Mouse (Mus musculus): Measurements from ENCODE around the gene Slc12a6.

Gene Slc12a6

GRCm38 (mm10) chr2:112265448-112266241, at the start of gene Slc12a6:
Slc12a6 (plus strand) TSS chr2:112265825.
- peak; percentile 95 to 98 for DNase-seq (ENCODE audit: low spot score in 2 of 2)

DNA sequence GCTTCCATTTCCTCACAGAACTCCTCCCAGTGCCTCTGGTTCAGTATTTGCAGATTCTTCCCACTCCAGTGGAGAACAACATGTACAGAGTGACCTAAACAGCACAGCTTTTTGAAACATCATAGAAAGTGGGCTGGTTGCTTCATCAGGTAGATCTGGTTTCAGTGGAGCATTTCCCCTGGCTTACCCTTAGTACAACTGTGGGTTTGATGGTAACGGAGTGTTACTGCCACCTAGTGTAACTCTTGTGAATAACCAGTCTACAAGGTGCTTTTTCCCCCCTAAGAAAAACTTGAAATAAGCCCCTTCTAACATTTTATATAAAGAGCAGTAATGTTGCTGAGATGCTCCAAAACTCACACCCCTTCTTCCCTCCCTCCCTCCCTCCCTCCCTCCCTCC, 49.6 kb upstream of the Slc12a6 start:
- no peak for DNase-seq (ENCODE audit: low spot score in 2 of 2)

DNA sequence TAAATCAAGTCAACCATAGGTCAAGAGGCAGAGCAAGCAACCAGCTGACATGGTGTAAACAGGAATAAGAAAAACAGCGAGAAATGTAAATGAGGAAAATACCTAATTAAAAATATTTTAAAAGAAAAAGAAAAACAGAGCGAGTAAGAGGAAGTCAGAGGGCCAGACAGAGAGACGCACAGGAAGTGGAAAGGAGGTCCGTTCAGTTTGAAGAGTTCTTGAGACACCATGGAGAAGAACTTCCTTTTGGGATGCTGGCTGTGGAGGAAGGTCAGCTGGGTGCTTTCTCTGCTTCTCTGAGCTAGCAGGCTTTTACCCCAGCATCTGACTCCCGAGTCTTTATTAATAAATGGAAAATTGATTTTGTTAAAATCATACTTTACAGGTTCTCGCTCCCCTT, 48.0 kb upstream of the Slc12a6 start:
- no peak for DNase-seq (ENCODE audit: low spot score in 2 of 2)

DNA sequence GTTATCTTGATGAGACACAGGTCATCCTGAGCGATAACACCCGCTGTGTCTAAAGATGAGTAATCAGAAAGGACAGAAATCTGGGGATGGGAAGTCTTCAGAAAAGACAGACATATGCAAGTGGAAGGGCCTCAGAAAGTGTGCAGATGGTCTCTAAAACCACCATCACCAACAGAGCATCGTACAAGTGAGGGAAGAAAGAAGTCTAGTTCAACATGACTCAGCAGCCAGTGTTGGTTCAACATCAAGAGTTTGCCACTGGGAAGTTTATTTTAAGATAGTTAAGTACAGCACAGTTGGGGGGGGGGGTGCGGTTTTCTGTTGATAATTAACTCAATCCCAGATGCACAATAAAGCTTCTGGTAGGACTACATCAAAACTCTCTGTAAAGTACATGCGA, 44.7 kb upstream of the Slc12a6 start:
- no peak for DNase-seq (ENCODE audit: low spot score in 2 of 2)

DNA sequence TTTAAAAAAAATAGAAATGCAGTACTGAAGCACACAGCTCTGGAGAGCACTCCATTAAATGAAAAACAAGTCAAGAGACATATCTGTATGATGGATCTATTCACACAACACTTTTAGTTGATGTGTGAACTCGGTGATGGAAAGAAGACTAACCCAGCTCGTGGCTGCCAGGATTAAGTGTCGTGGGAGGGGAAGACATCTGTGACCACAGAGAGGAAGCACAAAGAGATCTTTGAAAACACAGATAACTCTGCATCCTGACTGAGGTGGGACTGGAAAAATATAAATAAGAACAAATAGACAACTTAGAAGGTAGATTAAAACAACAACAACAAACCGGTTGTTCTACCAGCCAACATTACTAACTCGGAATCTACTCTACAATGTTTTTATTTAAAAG, 43.0 kb upstream of the Slc12a6 start:
- no peak for DNase-seq (ENCODE audit: low spot score in 2 of 2)

DNA sequence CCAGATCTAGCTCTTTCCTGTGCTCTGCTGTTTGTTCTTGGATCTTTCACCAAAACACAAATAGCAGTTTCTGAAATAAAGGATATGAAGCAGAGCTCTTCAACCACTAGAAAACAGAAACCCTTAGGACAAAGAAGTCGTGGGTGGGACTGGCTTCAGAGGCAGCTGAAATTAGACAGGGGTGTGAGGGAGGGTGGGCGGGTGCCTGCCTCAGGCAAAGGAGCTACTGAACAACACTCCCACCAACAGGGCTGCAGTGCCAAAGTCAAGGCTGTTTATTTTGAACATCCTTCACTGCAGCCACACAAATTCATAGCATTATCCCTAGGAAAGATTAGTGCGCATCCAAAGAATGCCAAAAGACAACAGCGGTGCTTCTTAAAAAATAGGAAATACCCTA, 41.3 kb upstream of the Slc12a6 start:
- no peak for DNase-seq (ENCODE audit: low spot score in 2 of 2)

- no peak for DNase-seq (ENCODE audit: low spot score in 2 of 2)
These were observed 33.0 kb upstream of the Slc12a6 start for GRCm38 (mm10) chr2:112232623-112233022.

DNA sequence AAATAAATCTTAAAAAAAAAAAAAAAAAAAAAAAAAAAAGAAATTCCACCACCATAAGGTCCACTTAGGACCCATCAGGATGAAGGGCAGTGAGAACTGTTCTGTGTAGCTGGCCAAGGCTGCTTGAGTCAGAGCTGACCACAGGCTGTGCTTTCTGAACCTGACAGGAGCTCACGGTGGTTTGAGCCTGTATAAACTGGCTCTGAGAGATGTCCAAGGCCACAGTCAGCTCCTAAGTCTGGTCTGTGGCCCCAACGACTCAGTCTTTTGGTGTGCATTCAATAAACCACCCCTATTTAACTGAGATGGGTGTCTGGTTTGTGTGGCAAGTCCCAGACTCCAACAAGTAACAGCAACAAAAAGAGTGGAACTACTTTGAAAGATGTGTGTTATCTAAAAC, 29.0 kb upstream of the Slc12a6 start:
- no peak for DNase-seq (ENCODE audit: low spot score in 2 of 2)

DNA sequence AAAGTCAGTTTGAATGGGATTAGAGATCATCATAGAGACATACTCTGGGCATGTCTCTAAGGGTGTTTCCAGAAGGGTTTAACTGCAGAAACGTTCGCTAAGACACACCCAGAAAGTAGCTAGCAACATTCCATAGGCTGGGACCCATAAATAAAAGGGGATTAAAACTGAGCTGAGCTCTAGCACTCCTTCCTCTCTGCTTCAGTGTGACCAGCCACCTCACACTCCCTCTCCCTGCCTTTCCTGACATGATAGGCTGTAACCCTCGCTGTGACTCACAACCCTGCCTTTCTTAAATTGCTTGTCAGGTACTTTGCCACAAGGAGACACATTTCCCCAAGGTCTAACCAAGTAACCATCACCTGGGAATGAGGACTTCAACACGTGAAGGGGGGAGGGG, 27.6 kb upstream of the Slc12a6 start:
- no peak for DNase-seq (ENCODE audit: low spot score in 2 of 2)

DNA sequence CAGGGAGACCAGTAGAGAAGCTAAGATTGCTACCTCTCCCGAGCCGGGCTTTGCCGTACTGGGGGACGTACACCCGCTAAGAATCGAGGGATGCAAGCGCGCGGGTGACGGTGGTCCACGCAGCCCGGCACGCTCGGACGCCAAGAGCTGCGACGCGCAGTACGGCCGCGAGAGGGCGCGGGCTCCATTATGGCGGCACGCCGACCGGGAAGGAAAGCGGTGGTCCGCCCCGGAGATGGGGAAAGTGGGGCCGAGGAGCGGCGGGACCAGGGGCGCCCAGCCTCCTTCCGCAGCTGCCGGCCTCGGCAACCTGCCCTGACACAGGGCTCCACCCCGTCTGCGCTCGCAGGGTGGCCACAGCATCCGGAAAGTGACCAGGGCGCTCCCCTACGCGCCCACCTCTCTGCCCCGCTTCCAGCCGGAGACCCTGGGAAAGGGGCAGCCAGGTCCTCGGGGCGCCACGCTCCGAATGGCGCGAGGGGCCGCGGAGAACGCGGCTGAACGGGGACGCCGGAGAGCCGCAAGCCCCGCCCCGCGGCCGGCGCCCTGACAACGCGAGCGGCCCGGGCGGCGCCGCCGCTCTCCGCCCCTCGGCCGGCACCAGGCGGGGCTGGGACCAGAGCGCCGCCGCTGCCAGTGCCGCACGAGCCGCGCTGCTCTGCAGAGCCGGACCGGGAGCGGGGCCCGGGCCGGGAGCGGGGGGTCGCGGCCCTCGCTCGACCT, 26.3 kb upstream of the Slc12a6 start, which contains the start of gene Lpcat4:
Lpcat4 (plus strand) TSS at position 257 of the 723 bp plus-strand sequence.
- DNase-seq (ENCODE audit: low spot score in 2 of 2), result peak; percentile 84 to 96

DNA sequence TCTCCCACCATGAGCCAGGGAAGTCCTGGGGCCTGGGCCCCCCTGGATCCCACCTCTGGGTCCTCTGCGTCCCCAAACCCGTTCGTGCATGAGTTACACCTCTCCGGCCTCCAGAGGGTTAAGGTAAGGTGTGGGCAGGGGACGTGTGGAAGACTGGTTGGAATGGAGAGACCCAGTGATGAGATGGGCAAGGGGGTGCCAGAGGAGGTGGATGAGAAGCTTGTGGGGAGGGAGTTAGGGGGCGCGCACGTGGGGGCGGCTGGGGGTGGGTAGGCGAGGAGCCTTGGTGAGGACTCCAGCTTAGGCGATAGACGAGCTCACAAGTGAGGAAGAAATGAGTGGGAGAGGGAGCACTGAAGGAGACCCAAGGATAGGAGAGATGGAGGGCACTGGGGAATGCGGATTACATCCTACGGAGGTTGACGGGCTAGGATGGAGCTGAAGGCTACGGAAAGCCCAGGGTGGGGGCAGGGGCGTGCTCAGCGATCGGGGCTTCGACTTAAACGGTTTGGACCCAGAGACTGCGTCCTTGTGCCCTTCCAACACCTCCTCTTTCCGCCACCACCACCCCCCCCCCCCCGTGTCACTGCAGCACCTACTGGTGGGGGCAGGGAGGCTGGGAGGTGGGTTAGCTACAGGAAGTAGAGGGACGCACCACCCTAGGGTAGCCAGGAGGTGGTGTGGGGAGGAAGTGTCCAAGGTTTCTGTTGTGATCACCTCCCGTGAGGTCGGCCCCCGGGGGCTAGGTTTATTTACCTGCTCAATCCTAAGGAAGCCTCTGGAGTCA, 25.5 kb upstream of the Slc12a6 start:
- peak in 1 of 2 experiments; percentile 66 for DNase-seq (ENCODE audit: low spot score in 2 of 2)

DNA sequence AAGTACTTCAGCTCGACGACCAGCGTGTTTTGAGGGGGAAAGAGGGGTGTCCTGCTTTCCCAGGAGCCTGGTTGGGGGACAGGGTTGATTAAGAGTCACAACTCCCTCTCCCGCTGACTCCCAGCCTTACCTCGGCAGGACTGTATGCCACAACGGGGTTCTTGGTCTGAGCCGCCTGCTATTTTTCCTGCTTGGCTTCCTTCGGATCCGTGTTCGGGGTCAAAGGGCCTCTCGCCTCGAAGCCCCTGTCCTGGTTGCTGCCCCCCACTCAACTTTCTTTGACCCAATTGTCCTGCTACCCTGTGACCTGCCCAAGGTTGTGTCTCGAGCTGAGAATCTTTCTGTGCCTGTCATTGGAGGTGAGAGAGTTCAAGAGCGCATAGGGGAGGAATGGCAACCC, 23.8 kb upstream of the Slc12a6 start:
- DNase-seq (ENCODE audit: low spot score in 2 of 2), result peak in 1 of 2 experiments; percentile 63

- DNase-seq (ENCODE audit: low spot score in 2 of 2), result no peak
These were observed 20.3 kb upstream of the Slc12a6 start for GRCm38 (mm10) chr2:112245307-112245706.

DNA sequence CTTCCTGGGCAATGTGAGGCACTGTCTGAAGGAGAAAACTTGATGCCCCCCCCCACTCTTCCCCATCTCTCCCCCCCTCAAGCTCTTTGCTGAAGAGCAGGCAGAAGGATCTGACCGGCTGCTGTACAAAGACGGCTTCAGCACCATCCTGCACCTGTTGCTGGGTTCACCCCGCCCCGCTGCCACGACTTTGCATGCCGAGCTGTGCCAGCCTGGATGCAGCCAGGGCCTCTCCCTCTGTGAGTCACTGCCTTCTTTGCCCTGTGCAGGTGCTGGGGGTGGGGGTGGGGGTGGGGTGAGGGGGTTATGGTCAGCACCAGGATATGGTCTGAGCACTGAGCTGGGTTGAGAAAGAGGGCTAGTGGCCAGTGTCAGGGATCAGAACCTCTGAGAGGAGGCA, 19.4 kb upstream of the Slc12a6 start:
- DNase-seq (ENCODE audit: low spot score in 2 of 2), result no peak

GRCm38 (mm10) chr2:112247323-112247722, 18.3 kb upstream of the Slc12a6 start:
- DNase-seq (ENCODE audit: low spot score in 2 of 2), result no peak

DNA sequence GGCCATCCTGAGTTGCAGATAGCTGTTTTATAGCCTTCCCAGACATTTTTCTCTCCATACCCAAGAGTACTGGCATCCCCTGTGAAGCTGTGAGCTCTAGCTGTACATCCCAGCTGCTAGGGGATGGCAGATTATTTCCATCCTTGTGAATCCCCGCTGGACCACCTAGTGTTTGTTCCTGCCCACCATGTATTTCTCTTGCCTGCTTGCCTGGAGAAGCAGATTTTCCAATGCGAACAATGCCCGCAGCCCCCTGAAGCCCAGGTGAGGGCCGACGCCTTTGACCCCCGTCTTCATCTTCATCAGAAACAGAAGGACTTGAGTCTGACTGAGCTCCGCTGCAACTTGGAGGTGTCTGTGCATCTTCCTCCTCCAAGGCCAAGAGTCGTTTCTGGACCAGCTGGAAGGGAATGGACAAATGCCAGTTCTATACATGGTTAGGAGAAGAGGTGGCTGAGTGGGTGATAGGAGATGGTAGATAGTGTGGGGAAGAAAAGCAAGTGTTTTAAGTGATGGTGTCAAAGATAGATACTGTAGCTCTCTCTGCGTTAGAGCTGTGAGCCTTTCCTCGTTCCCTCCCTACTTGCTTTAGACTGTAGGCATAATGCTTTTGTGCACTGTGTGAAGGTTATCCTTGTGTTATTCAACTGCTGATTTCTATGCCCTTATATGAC, 15.7 kb upstream of the Slc12a6 start:
- DNase-seq (ENCODE audit: low spot score in 2 of 2), result no peak

DNA sequence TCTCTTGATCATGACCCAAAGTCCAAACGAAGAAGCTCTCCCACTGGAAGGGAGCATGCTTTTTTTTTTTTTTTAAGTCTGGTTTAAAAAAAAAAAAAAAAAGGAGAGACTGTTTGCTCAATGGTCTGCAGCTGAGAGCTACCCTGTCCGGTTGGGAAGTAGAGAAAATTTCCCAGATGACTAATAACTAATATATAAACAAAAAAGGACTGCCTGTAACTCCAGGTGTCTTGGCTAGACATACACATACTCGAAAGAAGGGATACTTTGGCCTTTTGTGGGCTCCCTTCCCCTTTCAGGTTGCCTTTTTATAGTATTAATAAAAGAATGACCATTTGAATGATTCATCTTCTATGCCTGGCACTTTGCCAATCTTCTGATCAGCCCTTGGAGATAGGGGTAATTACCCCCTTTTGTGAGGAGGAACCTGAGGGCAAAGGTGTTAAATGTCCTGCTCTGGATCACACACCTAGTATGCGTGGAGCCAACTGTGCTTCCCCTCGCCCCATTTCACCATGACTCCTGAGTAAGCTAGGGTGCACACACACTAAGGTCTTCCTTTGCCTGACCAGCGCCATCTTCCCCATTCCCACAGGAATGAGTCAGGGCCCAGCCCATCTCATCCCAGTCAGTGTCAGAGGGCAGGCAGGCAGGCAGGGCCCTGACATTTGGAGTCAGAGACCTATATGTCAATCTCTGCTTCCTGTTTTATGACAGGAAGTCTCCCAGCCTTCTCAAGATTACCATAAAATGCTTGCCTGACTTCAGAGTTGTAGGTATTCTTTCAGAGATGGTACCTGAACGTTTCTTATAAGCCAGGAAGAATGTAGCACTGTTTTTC, 10.7 kb upstream of the Slc12a6 start:
- DNase-seq (ENCODE audit: low spot score in 2 of 2), result no peak

- no peak for DNase-seq (ENCODE audit: low spot score in 2 of 2)
These were observed 6.2 kb upstream of the Slc12a6 start, which contains the start of gene Nutm1 for GRCm38 (mm10) chr2:112259241-112259962. Nutm1 (minus strand) TSS chr2:112259291.

DNA sequence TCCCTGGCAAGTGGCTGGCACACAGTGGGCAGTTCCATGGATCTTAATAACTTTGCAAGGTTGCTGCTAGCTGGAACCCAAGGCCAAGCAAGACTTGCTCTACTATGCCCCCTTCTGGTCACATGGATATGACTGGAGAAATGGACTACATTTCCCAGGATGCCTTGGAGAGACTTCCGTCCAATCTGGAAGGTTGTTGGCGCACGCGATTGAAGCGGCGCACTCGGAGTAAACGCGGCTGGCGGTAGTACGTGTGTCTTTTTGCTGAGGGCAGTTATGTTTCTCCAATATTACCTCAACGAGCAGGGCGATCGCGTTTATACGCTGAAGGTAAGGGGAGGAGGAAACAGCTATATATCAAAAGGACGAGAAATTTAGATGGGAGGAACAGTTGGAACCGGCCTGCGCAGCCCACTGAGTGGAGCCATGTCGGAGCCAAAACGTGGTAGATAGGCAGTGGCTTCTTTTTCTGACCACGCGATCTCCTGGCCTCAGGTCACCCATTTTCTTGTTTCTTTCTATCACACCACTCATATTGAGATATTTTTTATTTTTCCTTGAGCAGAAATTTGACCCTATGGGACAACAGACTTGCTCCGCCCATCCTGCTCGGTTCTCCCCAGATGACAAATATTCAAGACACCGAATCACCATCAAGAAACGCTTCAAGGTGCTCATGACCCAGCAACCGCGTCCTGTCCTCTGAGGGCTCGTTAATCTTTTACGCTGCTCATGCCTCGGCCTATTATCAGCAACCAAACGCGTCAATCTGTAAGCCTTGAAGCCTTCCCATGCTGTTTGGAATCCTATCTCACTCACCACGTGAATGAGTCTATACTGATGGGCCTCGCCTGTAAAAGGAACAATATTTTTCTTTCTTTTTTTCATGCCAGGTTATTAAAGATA, 3.6 kb upstream of the Slc12a6 start, which contains the start of gene Nop10:
Nop10 (plus strand) TSS at position 179 of the 906 bp plus-strand sequence.
- peak; percentile 81 to 87 for DNase-seq (ENCODE audit: low spot score in 2 of 2)

All from spleen, postnatal 4 days (tissue).